Mouse (Mus musculus) liver (tissue): Measurements from ENCODE around the gene Atrip.

ENCODE experiments used
- DNase-seq: peaks from one replicate; pipeline ENCODE4 v3.0.0-alpha.2; 2020; ENCODE audit warnings: mixed read lengths

Atrip gene

GRCm38 (mm10) chr9:109031001-109031400 is 42.9 kb downstream of the Atrip start:
- no peak for DNase-seq

- no peak for DNase-seq
Measured at GRCm38 (mm10) chr9:109030312-109030711, 43.6 kb downstream of the Atrip start.

GRCm38 (mm10) chr9:109028919-109029318 is 45.0 kb downstream of the Atrip start:
- no peak for DNase-seq

GRCm38 (mm10) chr9:109028421-109028820 is 45.5 kb downstream of the Atrip start:
- no peak for DNase-seq

- DNase-seq: no peak
Measured at GRCm38 (mm10) chr9:109027521-109027920, 46.4 kb downstream of the Atrip start.

GRCm38 (mm10) chr9:109022866-109023685 is 50.8 kb downstream of the Atrip start:
- no peak for DNase-seq

- DNase-seq: no peak
Measured at GRCm38 (mm10) chr9:109021428-109021827, 52.5 kb downstream of the Atrip start.

GRCm38 (mm10) chr9:109016973-109017604 is 56.8 kb downstream of the Atrip start:
- peak; percentile 66 for DNase-seq

- DNase-seq: peak; percentile 65
Measured at GRCm38 (mm10) chr9:109015397-109015796, 58.5 kb downstream of the Atrip start.

GRCm38 (mm10) chr9:109010316-109010690 is 63.6 kb downstream of the Atrip start:
- DNase-seq: no peak

GRCm38 (mm10) chr9:109009636-109010315 is 64.1 kb downstream of the Atrip start:
- DNase-seq: peak; percentile 72

- no peak for DNase-seq
Measured at GRCm38 (mm10) chr9:109008994-109009635, 64.8 kb downstream of the Atrip start.

- no peak for DNase-seq
Measured at GRCm38 (mm10) chr9:109008081-109008480, 65.8 kb downstream of the Atrip start.
